Mouse (Mus musculus) small intestine, adult 2 months (tissue): ENCODE data around the gene Tcirg1.
A peak's percentile ranks its signal among the peaks of the same experiment; 100 is the strongest.

ENCODE experiments used
- CTCF ChIP-seq: fragments of 200-500 bp; IDR thresholded peaks from 2 replicates; pipeline ENCODE4 v1.5.1; 2012; ENCODE audit warnings: low read depth, mild to moderate bottlenecking, control low read depth, inconsistent platforms, low read length, moderate library complexity, mixed read lengths; ENCODE audit not compliant: insufficient replicate concordance, insufficient read length; ENCODE audit errors: extremely low read depth
- POLR2A ChIP-seq: fragments of 200-500 bp; IDR thresholded peaks from 2 replicates; pipeline ENCODE4 v1.6.1; 2012; ENCODE audit warnings: low read depth, mild to moderate bottlenecking, control low read depth, inconsistent platforms, low read length, moderate library complexity

- TF ChIP-seq POLR2A, result no peak
- TF ChIP-seq CTCF, result peak; percentile 57; the same call in 1 of the 2 replicates
Observed at GRCm38 (mm10) chr19:3890181-3890580, 16.8 kb downstream of the Tcirg1 start.
